Mouse (Mus musculus): ENCODE results near the gene Ctsk.

DNA sequence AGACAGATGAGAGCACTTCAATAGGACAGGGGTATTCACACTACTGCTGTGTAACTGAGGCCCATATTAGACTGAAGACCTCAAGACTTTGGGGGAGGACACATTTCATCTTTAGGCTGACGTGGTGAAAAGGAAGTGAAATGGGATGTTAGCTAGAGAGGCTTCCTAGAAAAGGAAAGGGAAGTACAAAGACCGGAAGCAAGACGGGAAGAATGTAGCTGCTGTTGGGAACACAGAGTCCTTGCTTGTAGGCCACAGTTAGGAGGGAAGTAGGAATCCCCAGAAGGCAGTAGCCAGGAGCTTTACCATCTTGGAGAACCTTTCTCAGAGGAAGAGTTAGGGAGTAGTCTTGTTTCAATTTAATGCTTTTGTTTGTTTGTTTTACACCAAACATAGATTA lies 41.3 kb upstream of the Ctsk start:
- TF ChIP-seq POLR2A (IDR thresholded peaks at IDR 0.05; ENCODE audit: extremely low read depth, insufficient read depth, low read length) (no peak), CTCF (IDR thresholded peaks at IDR 0.05; ENCODE audit: extremely low read depth, insufficient read depth, low read length) (no peak)

All from cortical plate, adult 2 months (tissue).